Mouse (Mus musculus) mouse trophoblast stem cell (cell line): ENCODE measurements around the gene Abl2.

ENCODE experiments used
- in situ Hi-C, 2 experiments: fragments of 300-500 bp; cut with MseI, MboI; formaldehyde crosslinking; loops; 2 replicates in 1 of 2; 3 replicates in 1 of 2; pipeline ENCODE4 v1.15.1; 2025

Gene Abl2

GRCm38 (mm10) chr1:156585512-156585911 lies 26.9 kb downstream of the Abl2 start:
- in situ Hi-C loops: no loop called here

- in situ Hi-C loops: no loop called here
Measured at GRCm38 (mm10) chr1:156589811-156590305, 31.3 kb downstream of the Abl2 start.

- in situ Hi-C loops: no loop called here
Measured at GRCm38 (mm10) chr1:156590357-156590756, 31.8 kb downstream of the Abl2 start.

GRCm38 (mm10) chr1:156593267-156593666 lies 34.7 kb downstream of the Abl2 start:
- in situ Hi-C loops: no loop called here

GRCm38 (mm10) chr1:156597089-156597488 lies 38.5 kb downstream of the Abl2 start:
- in situ Hi-C loops: no loop called here

- in situ Hi-C loops: no loop called here
Measured at GRCm38 (mm10) chr1:156602545-156602944, 44.0 kb downstream of the Abl2 start.

- in situ Hi-C loops: no loop called here
Measured at GRCm38 (mm10) chr1:156605094-156605866, 46.7 kb downstream of the Abl2 start.

- in situ Hi-C loops: no loop called here
Measured at GRCm38 (mm10) chr1:156605940-156606339, 47.4 kb downstream of the Abl2 start.

GRCm38 (mm10) chr1:156608496-156608895 lies 49.9 kb downstream of the Abl2 start:
- in situ Hi-C loops: no loop called here

GRCm38 (mm10) chr1:156610257-156610656 lies 51.7 kb downstream of the Abl2 start:
- in situ Hi-C loops: no loop called here

GRCm38 (mm10) chr1:156613855-156614530 lies 55.4 kb downstream of the Abl2 start:
- in situ Hi-C loops: no loop called here

GRCm38 (mm10) chr1:156614710-156615109 lies 56.1 kb downstream of the Abl2 start:
- in situ Hi-C loops: no loop called here

- in situ Hi-C loops: no loop called here
Measured at GRCm38 (mm10) chr1:156615381-156616133, 57.0 kb downstream of the Abl2 start.

GRCm38 (mm10) chr1:156616989-156617598 lies 58.5 kb downstream of the Abl2 start:
- in situ Hi-C loops: no loop called here

- in situ Hi-C loops: no loop called here
Measured at GRCm38 (mm10) chr1:156617811-156618210, 59.2 kb downstream of the Abl2 start.

- in situ Hi-C loops: no loop called here
Measured at GRCm38 (mm10) chr1:156620292-156620909, 61.8 kb downstream of the Abl2 start.

- in situ Hi-C loops: no loop called here
Measured at GRCm38 (mm10) chr1:156620951-156621350, 62.4 kb downstream of the Abl2 start.

GRCm38 (mm10) chr1:156624231-156624630 lies 65.6 kb downstream of the Abl2 start:
- in situ Hi-C loops: no loop called here

- in situ Hi-C loops: no loop called here
Measured at GRCm38 (mm10) chr1:156626729-156627128, 68.1 kb downstream of the Abl2 start.

- in situ Hi-C loops: no loop called here
Measured at GRCm38 (mm10) chr1:156629984-156630383, 71.4 kb downstream of the Abl2 start.

GRCm38 (mm10) chr1:156630965-156631364 lies 72.4 kb downstream of the Abl2 start:
- in situ Hi-C loops: no loop called here
